Mouse (Mus musculus) macrophage (primary cell): ENCODE data around the gene Asic2. TPM values are rescaled to one million over a fixed set of nuclear protein-coding genes. Genes with fewer than 3 reads are reported as not detected.

Source experiments
- H3K27ac ChIP-seq: fragments of 350-480 bp; formaldehyde crosslinking; 2 replicates; pipeline ENCODE4 v1.9.0; 2021
- H3K36me3 ChIP-seq: fragments of 350-480 bp; formaldehyde crosslinking; 2 replicates; pipeline ENCODE4 v1.9.0; 2021; ENCODE audit errors: inconsistent target
- H3K4me3 ChIP-seq: fragments of 350-480 bp; formaldehyde crosslinking; 2 replicates; pipeline ENCODE4 v1.9.0; 2021; ENCODE audit errors: inconsistent target
- H3K79me2 ChIP-seq: fragments of 350-480 bp; formaldehyde crosslinking; 2 replicates; pipeline ENCODE4 v1.9.0; 2021; ENCODE audit errors: inconsistent target
- WGBS: methylation state at CpG from one replicate; pipeline ENCODE4 v1.1.7; 2026; ENCODE audit warnings: inconsistent platforms; ENCODE audit not compliant: missing documents; 5-methylcytosine and 5-hydroxymethylcytosine counted together
- polyA plus RNA-seq: library from polyadenylated mRNA; stranded (reverse); fragments of 250-400 nt; gene quantifications from 3 replicates; pipeline ENCODE4 v1.2.4, GENCODE M21; 2018; ENCODE audit warnings: inconsistent platforms

Asic2 gene
- polyA plus RNA-seq, 1 experiment from 2014 or later: not detected

DNA sequence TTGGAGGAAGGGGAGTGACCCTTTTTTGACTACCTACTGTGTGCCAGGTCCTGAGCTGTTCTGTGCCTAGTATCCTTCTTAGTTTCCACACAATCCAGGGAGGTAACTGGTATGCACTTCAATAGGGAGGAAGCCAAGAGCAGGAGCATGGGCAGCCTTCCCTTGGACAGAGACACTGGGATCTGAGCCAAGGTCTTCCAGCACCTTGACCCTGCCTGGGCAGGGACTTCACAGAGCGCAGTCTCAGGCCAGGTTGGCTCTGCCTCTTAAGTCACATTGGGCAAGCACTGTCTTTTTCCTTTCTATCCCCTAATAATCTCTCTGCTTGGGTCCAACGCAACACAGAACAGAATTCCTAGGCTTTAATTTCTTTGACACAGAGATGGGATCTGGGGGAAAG, 904.3 kb downstream of the Asic2 start:
- WGBS: 100% methylated on average over 2 of the region's 2 CpGs
- no peak overlapping the region for H3K4me3 ChIP-seq
- no peaks in the 10 kb centered on the region for H3K79me2 ChIP-seq
- no peak overlapping the region for H3K27ac ChIP-seq
- H3K36me3 ChIP-seq: no peaks in the 10 kb centered on the region

DNA sequence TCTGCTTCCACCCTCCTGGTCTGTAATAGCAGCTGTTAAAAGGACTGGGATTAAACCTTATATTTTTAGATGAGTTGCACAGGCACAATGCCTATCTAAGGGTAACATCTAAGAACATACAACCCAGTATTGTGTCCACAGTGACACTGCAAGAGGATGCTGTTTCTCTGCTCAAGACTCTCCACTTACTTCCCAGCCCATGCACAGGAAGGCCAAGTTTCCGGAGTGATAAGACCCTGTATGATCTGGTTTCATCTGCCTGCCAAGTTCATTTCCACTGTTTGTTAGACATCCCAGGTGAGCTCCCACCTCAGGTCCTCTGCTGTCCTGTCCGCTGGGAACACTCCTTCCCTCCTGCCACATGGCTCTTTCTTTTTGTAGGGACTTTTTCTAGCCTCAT, 908.2 kb downstream of the Asic2 start:
- Histone ChIP-seq H3K4me3 (no peak overlapping the region), H3K27ac (no peak overlapping the region), H3K36me3 (no peaks in the 10 kb centered on the region), H3K79me2 (no peaks in the 10 kb centered on the region)
- 78% methylated on average over 2 of the region's 2 CpGs for WGBS

DNA sequence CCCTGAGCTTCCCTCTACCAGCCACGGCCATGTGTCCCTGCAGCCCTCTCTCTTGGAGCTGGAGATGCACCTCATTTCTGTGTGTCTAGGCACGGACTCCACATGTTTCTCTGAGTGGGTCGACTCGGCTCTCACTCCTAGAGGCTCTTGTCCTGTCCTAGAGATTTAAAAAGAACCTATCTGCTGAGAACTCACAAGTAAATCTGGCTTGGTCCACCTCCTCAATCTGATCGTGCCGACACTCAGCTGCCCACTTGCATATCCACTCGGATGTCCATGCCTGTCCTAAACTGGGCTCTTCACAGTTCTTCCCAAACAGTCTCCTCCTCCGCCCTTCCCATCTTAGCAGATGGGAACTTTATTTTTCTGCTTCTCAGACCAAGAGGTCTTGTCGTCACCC, 908.7 kb downstream of the Asic2 start:
- H3K79me2 ChIP-seq: no peaks in the 10 kb centered on the region
- no peak overlapping the region for H3K27ac ChIP-seq
- no peaks in the 10 kb centered on the region for H3K36me3 ChIP-seq
- no peak overlapping the region for H3K4me3 ChIP-seq
- WGBS: 88% methylated on average over 9 of the region's 9 CpGs

DNA sequence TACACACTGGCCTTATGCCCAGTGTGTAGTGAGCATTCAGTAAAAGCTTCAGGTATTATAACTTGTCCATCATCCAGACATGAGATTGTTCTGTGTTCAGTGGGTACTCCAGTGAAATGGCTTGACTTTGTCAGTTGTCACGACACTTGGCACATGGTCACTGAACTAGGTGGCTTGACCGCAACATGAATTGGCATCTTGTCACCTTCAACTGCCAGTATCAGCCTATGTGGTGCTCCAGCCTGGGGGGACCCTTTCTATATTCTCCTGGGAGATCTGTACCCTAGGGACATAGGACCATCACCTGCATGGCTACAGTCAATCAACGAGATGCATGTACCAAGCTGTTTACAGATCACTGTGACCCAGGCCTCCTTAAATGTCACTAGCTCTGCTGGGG, 910.8 kb downstream of the Asic2 start:
- Histone ChIP-seq H3K4me3 (no peak overlapping the region), H3K79me2 (no peaks in the 10 kb centered on the region), H3K27ac (no peak overlapping the region), H3K36me3 (no peaks in the 10 kb centered on the region)
- WGBS: 98% methylated on average over 3 of the region's 3 CpGs

DNA sequence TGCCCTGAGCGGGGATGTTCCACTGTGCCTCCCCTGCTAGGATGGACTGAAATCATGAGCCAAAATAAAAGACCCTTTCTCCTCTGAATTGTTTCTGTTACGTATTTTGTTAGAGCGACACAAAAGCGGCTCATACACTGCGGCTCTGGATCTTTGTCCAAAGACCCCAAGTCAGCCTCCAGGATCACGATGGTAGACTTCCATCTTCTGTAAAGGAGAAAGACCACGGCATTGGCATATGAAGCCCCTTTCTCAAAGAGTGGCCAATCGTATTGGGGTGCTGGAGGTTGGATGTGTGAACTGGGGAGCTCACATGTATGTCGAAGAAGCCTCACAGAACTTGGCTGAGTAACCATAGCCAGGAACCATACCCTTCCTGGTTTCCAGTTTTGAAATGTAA, 911.5 kb downstream of the Asic2 start:
- 93% methylated on average over 9 of the region's 9 CpGs for WGBS
- H3K27ac ChIP-seq: no peak overlapping the region
- H3K79me2 ChIP-seq: no peaks in the 10 kb centered on the region
- no peaks in the 10 kb centered on the region for H3K36me3 ChIP-seq
- no peak overlapping the region for H3K4me3 ChIP-seq

DNA sequence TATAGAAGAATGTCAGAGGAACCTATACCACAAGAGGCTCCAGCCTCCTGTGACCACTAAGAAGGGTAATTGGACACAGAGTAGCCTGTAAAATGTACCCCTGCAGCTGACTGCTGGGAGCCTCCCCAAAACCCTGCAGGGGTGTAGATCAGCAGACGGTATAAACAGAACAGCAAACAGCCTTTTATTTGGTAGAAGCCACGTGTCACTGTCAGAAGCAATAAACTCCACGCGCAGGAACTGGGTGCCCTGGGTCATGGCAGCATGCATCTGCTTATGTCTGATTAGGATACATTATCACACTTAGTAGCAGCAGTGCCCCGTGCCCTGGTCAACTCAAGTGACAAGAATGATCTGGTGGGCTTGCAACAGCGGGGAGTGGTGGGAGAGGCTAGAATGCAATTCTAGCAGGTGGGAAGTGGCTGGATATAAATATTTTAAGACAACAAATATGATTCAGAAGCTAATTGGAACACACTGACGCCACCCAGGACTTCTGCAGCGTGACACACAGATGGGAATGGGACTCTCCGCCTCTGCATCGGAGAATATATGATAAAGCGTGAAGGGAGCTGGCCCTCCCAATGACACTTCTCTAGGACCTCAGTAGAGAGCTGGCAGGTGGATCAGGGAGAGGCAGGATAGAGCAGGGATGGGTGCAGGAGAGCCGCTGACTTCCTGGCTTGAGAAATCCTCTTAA, 912.7 kb downstream of the Asic2 start:
- Histone ChIP-seq H3K4me3 (no peak overlapping the region), H3K27ac (no peak overlapping the region), H3K79me2 (no peaks in the 10 kb centered on the region), H3K36me3 (no peaks in the 10 kb centered on the region)
- WGBS: 86% methylated on average over 12 of the region's 12 CpGs

DNA sequence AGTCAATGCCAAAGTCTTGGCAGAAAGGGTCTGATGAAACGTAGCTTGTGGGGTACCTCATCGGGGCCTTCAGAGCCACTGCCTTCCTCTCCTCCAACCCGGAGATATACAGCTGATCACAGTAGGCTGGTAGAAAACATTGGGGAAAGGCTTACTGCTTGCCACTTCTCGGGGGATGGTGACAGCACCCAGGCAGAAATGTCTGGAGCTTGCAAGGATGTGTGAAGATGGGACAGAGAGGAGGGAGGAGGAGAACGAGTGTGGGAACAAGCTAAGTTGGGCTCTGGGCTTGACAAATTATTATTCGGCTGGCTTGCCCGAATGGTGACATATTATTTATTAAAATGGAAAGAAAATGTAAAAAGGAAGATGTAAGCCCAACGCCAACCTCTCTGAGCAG, 914.4 kb downstream of the Asic2 start:
- Histone ChIP-seq H3K4me3 (no peak overlapping the region), H3K79me2 (no peaks in the 10 kb centered on the region), H3K27ac (no peak overlapping the region), H3K36me3 (no peaks in the 10 kb centered on the region)
- 90% methylated on average over 8 of the region's 8 CpGs for WGBS

DNA sequence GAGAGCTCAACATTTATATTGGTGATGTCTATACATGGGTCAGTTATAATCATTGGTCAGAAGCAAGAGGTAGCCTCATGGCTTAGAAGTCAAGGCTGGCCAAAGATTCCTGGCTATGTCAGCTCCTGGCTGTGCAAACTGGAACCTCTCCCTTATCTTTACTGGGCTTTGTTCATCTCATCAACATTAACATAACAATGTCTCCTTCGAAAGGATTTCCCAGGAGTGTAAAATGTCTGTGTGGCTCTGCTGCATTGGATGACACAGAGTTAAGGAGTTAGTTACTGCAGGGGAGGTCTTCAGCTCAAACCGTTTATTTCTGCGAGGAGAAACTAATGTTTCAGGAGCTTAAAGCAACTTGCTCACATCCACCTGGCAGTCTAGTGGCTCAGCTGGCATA, 926.6 kb downstream of the Asic2 start:
- no peak overlapping the region for H3K4me3 ChIP-seq
- 73% methylated on average over 3 of the region's 3 CpGs for WGBS
- H3K79me2 ChIP-seq: no peaks in the 10 kb centered on the region
- H3K36me3 ChIP-seq: no peaks in the 10 kb centered on the region
- no peak overlapping the region for H3K27ac ChIP-seq

DNA sequence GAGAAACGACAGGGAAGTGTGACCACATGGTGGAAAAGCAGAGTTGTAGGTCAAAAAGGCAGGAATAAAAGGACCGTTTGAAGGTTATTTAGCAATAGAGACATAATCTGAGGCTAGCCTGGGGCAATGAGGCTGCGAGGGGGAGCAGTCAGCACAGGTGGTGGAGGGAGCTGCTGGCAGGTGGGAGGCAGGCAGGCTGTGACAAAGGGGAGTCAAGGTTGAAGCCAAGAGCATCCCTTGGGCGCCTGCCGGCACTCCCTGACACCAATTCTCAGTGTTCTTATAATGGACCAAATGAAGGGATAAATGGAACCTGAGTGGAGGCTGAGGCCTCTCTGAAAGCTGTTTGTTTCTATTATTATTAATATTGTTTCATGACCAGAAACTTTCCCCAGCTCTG, 928.3 kb downstream of the Asic2 start:
- 64% methylated on average over 5 of the region's 5 CpGs for WGBS
- no peaks in the 10 kb centered on the region for H3K79me2 ChIP-seq
- no peaks in the 10 kb centered on the region for H3K36me3 ChIP-seq
- H3K4me3 ChIP-seq: no peak overlapping the region
- no peak overlapping the region for H3K27ac ChIP-seq

DNA sequence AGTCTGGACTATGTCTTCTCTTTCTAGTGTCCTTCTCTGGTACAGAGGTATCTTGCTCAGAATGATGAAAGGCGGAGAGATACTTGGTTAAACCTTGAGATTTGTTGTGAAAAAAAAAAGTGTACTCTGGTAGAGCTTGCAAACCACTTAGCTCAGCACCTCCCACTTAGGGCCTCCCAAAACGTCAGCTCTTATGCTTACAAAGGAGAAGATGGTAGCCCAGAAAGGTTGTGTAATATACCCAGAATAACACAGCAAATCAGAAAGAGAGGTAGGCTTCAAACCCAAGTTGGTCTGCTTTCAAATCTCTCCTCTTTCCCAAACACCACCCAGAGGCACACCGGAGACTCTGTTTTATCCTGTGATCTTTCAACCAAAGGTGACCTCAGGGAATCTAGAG, 936.1 kb downstream of the Asic2 start:
- Histone ChIP-seq H3K27ac (no peak overlapping the region), H3K36me3 (no peaks in the 10 kb centered on the region), H3K79me2 (no peaks in the 10 kb centered on the region), H3K4me3 (no peak overlapping the region)
- 81% methylated on average over 3 of the region's 3 CpGs for WGBS

DNA sequence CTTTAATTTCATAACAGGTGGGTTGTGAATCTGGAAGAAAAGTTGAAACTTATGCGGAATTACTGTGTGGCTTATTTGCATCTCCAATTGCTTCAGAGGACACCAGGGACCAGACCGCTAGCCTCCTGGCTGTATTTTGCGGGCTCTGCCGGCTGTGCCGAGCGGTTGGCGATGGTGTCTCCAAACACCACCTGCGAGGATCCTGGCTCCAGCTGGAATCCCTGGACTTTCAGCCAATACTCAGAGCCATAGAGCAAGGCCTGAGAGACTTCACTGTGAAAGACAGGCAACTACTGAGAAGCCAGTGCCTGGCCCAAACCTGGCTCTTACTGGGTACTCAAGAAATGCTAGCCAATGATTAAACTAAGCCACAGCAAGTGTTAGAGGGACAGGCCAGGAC, 953.5 kb downstream of the Asic2 start:
- Histone ChIP-seq H3K36me3 (no peaks in the 10 kb centered on the region), H3K79me2 (no peaks in the 10 kb centered on the region), H3K27ac (no peak overlapping the region), H3K4me3 (no peak overlapping the region)
- WGBS: 95% methylated on average over 8 of the region's 8 CpGs

DNA sequence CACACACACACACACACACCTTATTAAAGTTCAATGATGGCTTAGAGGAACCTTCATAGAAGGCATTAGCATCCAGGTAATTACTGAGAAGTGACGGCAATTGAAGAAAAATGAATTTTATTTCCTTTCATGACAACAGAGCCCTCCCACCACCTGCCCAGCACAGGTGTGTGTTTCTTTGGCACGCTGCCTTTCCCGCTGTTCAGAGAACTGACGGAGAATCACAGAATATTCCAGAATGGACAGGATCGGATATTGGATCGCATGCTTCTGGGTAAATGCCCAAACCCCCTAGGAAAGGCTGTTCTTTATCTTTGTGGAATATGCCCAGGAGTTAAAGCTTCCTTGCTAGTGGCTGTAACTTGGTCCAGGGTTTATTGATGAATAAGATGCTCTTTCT, 954.8 kb downstream of the Asic2 start:
- 92% methylated on average over 6 of the region's 6 CpGs for WGBS
- no peak overlapping the region for H3K27ac ChIP-seq
- H3K4me3 ChIP-seq: no peak overlapping the region
- no peaks in the 10 kb centered on the region for H3K79me2 ChIP-seq
- H3K36me3 ChIP-seq: no peaks in the 10 kb centered on the region

DNA sequence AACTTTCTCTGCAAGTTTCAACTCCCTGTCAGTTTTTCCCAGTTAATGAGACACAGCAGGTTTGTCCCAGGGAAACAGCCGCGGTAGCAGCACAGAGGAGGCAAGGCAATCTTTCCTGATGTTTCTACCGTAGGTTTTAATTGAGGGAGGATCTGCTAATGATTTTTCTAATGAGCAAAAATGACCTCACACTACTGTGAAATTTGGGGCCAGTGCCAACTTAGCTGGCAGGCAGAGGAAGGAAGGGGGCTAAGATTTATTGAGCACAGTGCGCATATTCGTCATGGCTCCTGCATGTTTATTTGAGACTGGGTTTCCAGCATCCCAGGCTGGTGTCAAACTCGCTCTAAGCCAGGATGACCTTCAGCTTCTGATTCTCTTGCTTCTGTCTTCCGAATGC, 957.5 kb downstream of the Asic2 start:
- WGBS: 33% methylated on average over 7 of the region's 7 CpGs
- H3K79me2 ChIP-seq: no peaks in the 10 kb centered on the region
- no peak overlapping the region for H3K4me3 ChIP-seq
- no peaks in the 10 kb centered on the region for H3K36me3 ChIP-seq
- no peak overlapping the region for H3K27ac ChIP-seq

DNA sequence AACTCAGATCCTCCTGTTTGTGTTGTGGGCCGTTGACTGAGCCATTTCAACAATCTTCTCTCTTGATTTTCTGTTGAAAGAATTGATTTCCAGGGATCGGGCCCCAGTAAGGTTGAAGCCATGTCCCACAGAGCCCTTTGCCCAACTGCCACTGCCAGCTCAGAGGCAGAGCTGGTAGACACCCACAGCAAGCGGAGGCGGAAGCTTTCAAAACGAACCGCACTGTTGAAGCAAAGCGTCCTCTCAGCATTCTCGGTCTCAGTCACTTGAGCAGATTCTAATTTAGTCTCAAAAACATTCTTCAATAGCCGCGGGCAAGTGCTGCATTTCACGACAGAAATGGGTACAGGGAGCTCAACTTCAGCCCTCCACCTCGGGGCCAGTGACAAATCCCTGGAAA, 958.9 kb downstream of the Asic2 start:
- 81% methylated on average over 11 of the region's 12 CpGs for WGBS
- H3K27ac ChIP-seq: no peak overlapping the region
- H3K36me3 ChIP-seq: no peaks in the 10 kb centered on the region
- H3K4me3 ChIP-seq: no peak overlapping the region
- H3K79me2 ChIP-seq: no peaks in the 10 kb centered on the region

DNA sequence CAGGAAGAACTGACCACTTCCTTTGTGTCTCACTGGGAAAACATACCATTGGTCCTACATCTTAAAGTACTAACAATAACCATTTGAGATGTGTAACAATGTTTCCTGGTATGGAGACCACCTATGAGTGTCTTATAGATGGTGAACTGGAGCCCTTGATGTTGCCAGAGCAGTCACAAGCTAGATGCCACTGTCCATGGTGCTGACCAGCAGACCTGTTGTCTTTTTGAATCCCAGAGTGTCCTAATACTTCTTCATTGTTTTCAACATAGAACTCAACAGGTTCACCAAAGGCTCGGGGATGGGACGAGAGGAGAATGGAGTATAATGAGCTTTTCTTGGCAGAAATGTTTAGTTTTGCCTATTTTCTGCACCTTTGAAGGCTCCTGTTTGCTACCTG, 962.4 kb downstream of the Asic2 start:
- Histone ChIP-seq H3K36me3 (no peaks in the 10 kb centered on the region), H3K79me2 (no peaks in the 10 kb centered on the region), H3K27ac (no peak overlapping the region), H3K4me3 (no peak overlapping the region)
- WGBS: 90% methylated on average over 2 of the region's 2 CpGs

DNA sequence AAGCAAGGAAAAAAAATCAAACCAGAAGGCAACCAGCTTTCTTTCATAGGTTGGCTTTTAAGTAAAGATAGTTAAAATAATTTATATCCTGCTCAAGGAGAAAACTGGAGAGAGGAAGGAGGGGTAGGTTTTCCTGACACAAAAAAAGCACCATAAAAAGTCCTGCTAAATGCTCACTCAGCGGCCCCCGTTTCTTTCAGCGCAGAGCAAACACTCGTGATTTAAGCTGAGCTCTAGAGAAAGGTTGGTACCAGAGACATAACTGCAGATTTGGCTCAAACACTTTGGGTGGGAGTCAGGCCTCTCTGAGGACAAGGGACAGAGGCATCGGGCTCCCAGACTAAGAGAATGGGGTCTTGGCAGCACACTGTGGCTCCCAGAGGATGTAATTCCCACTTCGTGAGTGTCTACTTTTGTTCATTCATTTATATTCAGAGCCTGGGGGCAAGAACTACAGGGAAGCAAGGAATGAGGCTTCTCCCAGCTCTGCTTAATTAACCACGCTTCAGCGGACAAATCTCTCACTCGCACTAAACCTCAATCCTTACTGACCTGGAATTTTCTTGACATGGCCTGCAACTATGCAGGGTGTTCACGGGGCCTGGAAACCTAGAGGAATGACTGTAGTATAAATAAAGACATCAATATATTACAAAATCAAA, 965.4 kb downstream of the Asic2 start:
- no peaks in the 10 kb centered on the region for H3K36me3 ChIP-seq
- 88% methylated on average over 10 of the region's 10 CpGs for WGBS
- no peak overlapping the region for H3K27ac ChIP-seq
- no peak overlapping the region for H3K4me3 ChIP-seq
- H3K79me2 ChIP-seq: no peaks in the 10 kb centered on the region
